Mouse (Mus musculus) 416B (cell line): ENCODE measurements around the gene BC067074.
"Not testable (repeated sequence)": the region's sequence is repeated elsewhere in the genome, so short reads cannot be mapped to it uniquely, and the experiment has no call there.

ENCODE experiments used
- DNase-seq: peaks from one replicate; pipeline ENCODE4 v3.0.0; 2011; ENCODE audit warnings: low read depth

BC067074 gene

DNA sequence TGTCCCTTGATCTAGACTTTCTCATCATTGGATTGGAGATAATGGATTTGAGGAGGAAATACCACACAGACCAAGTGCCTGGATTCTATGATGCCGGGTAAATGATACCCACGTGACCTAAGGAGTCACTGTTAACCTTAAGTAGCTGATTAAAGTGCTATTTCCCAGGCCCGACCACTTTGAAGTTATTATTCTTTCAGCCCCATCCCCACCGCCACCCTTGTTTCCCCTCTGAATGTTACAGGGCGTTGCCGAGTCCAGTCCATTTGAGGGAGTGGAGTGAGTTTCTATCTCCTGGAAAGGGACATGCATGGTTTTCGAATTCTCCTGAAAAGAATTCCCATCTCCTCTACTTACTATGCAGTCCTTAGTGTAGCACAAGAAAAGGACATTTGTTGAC lies 84.7 kb downstream of the BC067074 start:
- DNase-seq = no peak

GRCm38 (mm10) chr13:113378980-113379410 lies 86.0 kb downstream of the BC067074 start:
- DNase-seq = no peak

GRCm38 (mm10) chr13:113379766-113380309 lies 86.9 kb downstream of the BC067074 start:
- no peak for DNase-seq

- no peak for DNase-seq
These were observed 88.8 kb downstream of the BC067074 start for GRCm38 (mm10) chr13:113381710-113382109.

- DNase-seq = no peak
These were observed 89.2 kb downstream of the BC067074 start for GRCm38 (mm10) chr13:113382201-113382600.

GRCm38 (mm10) chr13:113382770-113383169 lies 89.8 kb downstream of the BC067074 start:
- not testable (repeated sequence) for DNase-seq

DNA sequence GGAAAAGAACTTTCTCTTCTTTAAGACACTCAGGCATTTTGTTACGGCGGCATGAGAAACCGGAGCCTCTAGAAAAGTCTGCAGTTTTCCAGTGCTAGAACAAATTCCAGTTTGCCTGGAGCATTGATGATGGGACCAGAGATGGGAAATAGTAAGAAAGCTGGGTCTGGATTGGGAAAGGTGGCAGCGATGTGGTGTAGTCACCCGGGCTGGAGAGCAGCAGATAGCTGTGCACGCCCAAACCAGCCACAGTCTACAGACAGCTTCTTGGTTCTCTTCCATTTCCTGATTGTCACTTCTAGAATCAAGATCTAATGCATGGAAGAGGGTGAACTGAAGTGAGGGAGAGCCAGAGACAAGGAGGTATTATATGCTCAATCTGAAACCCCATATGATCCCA lies 100.4 kb downstream of the BC067074 start:
- no peak for DNase-seq

DNA sequence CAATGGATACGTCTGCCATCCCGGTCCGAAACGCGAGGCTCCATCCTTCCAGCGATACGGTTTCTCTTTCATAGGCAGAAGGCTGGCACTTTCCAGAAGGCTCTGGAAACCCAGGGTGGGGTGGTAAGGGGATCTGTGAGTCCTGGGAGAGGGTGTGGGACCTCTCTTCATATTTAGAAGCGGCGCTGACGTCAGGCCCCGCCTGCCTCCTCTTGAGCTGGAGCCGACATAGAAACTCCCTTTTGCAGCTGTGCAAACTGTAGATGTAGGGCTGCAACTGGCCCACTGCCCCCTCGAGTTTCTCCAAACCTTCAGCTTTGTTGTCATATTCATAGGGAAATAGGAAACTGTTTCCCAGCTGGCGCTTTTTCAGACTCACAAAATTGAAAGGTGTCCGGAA lies 101.6 kb downstream of the BC067074 start:
- DNase-seq = no peak

GRCm38 (mm10) chr13:113397006-113397520 lies 104.1 kb downstream of the BC067074 start:
- DNase-seq = no peak

DNA sequence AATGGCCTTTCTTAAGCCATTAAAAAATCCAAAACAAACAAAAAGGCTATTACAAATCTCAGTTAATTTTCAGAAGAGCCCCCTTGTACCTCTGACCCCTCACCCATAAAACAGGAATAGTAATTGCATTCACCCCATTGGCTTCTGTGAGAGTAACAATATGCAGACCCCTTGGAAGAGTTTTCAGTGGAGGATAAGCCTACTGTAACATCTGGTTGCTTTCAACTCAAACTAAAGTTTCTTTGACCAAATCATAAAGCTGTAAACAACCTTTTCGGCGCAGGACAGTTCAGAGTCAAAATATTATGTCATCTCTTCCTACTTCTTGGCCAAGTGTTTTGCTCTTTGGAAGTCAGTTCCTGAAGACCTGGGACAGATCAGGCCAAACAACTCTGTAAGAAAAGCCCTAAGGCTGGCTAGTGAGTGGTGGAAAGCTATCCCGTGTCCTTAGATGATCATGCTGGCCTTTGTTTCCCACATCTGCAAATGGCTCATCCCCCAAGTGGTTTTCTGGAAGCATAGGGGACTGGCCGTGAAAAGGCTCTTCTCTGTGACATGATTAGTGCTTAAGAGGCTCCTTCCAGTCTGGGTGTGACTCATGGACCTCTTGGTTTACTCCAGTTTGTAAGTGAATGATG lies 108.5 kb downstream of the BC067074 start:
- DNase-seq = no peak

DNA sequence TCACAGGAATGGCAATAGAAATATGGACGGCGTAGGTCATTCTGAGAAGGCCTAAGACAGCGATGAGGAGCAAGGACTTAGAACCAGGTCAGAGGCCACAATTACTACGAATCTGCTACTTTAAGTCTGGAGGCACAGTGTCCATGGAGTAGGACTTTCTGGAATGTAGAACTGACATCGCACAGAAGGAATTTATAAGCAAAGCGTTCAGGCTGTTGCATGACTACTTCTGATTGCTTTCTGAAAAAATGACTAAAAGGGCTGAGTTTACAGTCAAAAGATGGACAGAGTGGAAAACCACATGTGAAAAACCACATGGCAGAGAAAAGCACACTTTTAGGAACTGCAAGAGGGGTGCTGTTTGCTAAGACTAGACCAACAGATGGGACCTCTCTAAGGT lies 110.7 kb downstream of the BC067074 start:
- DNase-seq = no peak

- no peak for DNase-seq
These were observed 111.2 kb downstream of the BC067074 start for GRCm38 (mm10) chr13:113404172-113404571.

GRCm38 (mm10) chr13:113409941-113410340 lies 117.0 kb downstream of the BC067074 start:
- no peak for DNase-seq

GRCm38 (mm10) chr13:113415527-113415926 lies 122.6 kb downstream of the BC067074 start:
- DNase-seq = no peak

DNA sequence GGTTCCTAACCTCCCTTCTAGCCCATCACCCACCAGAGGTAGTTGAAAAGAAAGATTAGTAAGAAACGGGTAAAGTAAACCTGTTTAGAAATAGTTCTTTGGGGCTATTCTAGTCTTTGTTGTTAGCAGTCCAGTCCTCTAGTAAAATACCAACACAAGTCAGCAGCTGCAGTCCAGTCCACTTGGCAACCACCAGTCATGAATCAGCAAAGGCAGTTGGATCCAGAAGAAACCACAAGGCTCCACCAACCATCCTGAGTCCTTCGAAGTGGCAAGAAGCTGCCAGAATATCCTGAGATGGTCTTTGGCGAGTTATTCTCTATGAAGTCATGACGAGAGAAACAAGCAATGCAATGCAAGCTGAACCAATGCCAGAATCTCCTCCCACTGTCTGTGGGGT lies 124.0 kb downstream of the BC067074 start:
- DNase-seq = peak; percentile 11

DNA sequence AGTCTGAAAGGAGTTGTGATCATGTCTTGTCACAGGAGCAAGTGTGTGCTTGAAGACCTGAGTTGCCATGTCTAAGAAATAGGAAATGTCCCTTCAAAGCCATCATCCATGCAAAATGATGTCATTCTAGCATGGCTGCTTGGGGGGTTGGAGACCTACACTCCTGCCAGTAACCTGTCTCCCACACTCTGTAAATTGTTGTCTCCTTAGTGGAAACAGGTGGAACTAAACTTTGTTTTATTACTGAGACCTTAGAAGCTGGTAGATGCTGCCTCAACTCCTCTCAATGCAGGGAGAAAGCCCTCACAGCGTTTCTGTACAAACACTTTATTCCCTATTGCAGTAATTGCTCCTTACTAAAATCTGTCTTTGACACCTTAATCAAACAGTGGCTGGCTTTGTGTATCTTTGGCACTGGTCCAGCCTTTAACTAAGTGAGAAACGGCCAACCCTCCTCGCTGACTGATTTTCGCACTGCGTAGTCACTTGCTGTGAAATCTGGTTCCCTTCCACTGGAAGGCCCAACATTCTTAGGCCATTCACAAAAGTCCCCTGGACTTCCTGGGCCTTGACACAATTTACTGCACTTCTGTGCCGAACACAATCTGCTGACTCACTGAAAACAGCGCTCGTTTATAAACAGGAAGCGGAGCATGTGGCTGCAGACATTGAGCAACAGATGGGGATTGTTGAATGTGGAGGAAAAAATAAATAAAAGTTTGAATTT lies 125.0 kb downstream of the BC067074 start:
- DNase-seq = peak; percentile 32

- DNase-seq = no peak
These were observed 125.7 kb downstream of the BC067074 start for GRCm38 (mm10) chr13:113418632-113419031.

- no peak for DNase-seq
These were observed 128.5 kb downstream of the BC067074 start for GRCm38 (mm10) chr13:113421472-113421871.

- DNase-seq = no peak
These were observed 130.9 kb downstream of the BC067074 start for GRCm38 (mm10) chr13:113423825-113424224.

GRCm38 (mm10) chr13:113425907-113426306 lies 132.9 kb downstream of the BC067074 start:
- no peak for DNase-seq
